Mouse (Mus musculus) kidney, postnatal 0 days (tissue): ENCODE measurements at regions not wholly inside any gene's neighbourhood (a gene's known extent, or its start where the extent isn't known, plus 50 kb on each side); places are given as distances from the start of the nearest gene placed in this dataset.

Experiments
- ATAC-seq: fragments of 200-750 bp; cut with Nextera tagmentation; replicated peaks from 2 replicates; pipeline ENCODE4 v1.8.0; 2017; ENCODE audit warnings: low read depth, moderate number of reproducible peaks, moderate TSS enrichment, moderate library complexity; ENCODE audit not compliant: low FRiP score
- DNase-seq: peaks from one replicate; pipeline ENCODE4 v3.0.0-alpha.2; 2016; ENCODE audit warnings: low spot score
- H3K27ac ChIP-seq: fragments of 300-500 bp; sonication (generic); 2 replicates; pipeline ENCODE4 v1.5.1; 2014; ENCODE audit warnings: mild to moderate bottlenecking
- H3K27me3 ChIP-seq: fragments of 300-500 bp; sonication (generic); 2 replicates; pipeline ENCODE4 v1.6.1; 2014; ENCODE audit warnings: low read length, mixed read lengths; ENCODE audit not compliant: insufficient read depth
- H3K36me3 ChIP-seq: fragments of 300-500 bp; sonication (generic); 2 replicates; pipeline ENCODE4 v1.6.1; 2014; ENCODE audit warnings: low read length, mixed read lengths; ENCODE audit not compliant: insufficient read depth
- H3K4me1 ChIP-seq: fragments of 300-500 bp; sonication (generic); replicated peaks from 2 replicates; pipeline ENCODE4 v1.6.1; 2014; ENCODE audit warnings: antibody characterized with exemption, low read length, mixed read lengths; ENCODE audit not compliant: insufficient read depth
- H3K4me2 ChIP-seq: fragments of 300-500 bp; sonication (generic); 2 replicates; pipeline ENCODE4 v1.6.1; 2014; ENCODE audit warnings: mild to moderate bottlenecking, low read length, moderate library complexity, mixed read lengths
- H3K4me3 ChIP-seq: fragments of 300-500 bp; sonication (generic); replicated peaks from 2 replicates; pipeline ENCODE4 v1.5.1; 2014; ENCODE audit warnings: low read depth, low read length
- H3K9ac ChIP-seq: fragments of 300-500 bp; sonication (generic); 2 replicates; pipeline ENCODE4 v1.6.1; 2014; ENCODE audit warnings: low read depth, low read length
- H3K9me3 ChIP-seq: fragments of 300-500 bp; sonication (generic); replicated peaks from 2 replicates; pipeline ENCODE4 v1.6.1; 2016; ENCODE audit warnings: low read length, inconsistent platforms, mixed read lengths
- CTCF ChIP-seq: IDR thresholded peaks from 2 replicates; pipeline ENCODE4 v1.5.1; 2016; ENCODE audit warnings: antibody characterized with exemption, low read depth, mild to moderate bottlenecking, moderate library complexity
- WGBS: fragments of 180-500 bp; shearing (Covaris S2); extraction: QIAGEN DNeasy Blood & Tissue Kit; methylation state at CpG from one replicate; pipeline ENCODE4 v1.1.7; 2014; 5-methylcytosine and 5-hydroxymethylcytosine counted together

GRCm38 (mm10) chr19:56105452-56106091 is 181.4 kb upstream of the Habp2 start:
- no peaks in the 10 kb centered on the region for H3K36me3 ChIP-seq
- ATAC-seq (0 out of 2 replicates have a peak, but pooled peaks have one; percentile 21), DNase-seq (peak; percentile 70)
- H3K4me1 ChIP-seq: 0 out of 2 replicates have a peak, but pooled peaks cover 4% of the 10 kb centered on the region
- no peak overlapping the region for H3K4me3 ChIP-seq
- no peak overlapping the region for H3K27ac ChIP-seq
- H3K9ac ChIP-seq: 0 out of 2 replicates have a peak overlapping the region, but pooled peaks have one; percentile 18
- TF ChIP-seq CTCF: peak; percentile 26; the same call in 1 of the 2 replicates
- no peaks in the 10 kb centered on the region for H3K27me3 ChIP-seq
- peak overlapping the region; percentile 31 for H3K4me2 ChIP-seq
- WGBS: 15% methylated on average over 23 of the region's 23 CpGs
- no peaks in the 10 kb centered on the region for H3K9me3 ChIP-seq

- no peak for DNase-seq
- Histone ChIP-seq H3K27me3 (no peaks in the 10 kb centered on the region), H3K4me1 (0 out of 2 replicates have a peak, but pooled peaks cover 4% of the 10 kb centered on the region), H3K4me3 (no peak overlapping the region), H3K9ac (no peak overlapping the region), H3K9me3 (no peaks in the 10 kb centered on the region), H3K4me2 (no peak overlapping the region), H3K27ac (no peak overlapping the region), H3K36me3 (no peaks in the 10 kb centered on the region)
- TF ChIP-seq CTCF: no peak
- no peak for ATAC-seq
- 64% methylated on average over 6 of the region's 6 CpGs for WGBS
Measured at GRCm38 (mm10) chr19:56108796-56109195, 178.1 kb upstream of the Habp2 start.

- TF ChIP-seq CTCF: no peak
- H3K27me3 ChIP-seq: no peaks in the 10 kb centered on the region
- DNase-seq (peak; percentile 68), ATAC-seq (no peak)
- no peak overlapping the region for H3K4me3 ChIP-seq
- no peak overlapping the region for H3K9ac ChIP-seq
- H3K36me3 ChIP-seq: no peaks in the 10 kb centered on the region
- no peak overlapping the region for H3K27ac ChIP-seq
- H3K4me2 ChIP-seq: peak overlapping the region; percentile 41
- H3K9me3 ChIP-seq: no peaks in the 10 kb centered on the region
- H3K4me1 ChIP-seq: peaks cover 5% of the 10 kb centered on the region; the same call in 1 of the 2 replicates
- WGBS: 7% methylated on average over 10 of the region's 15 CpGs
Measured at GRCm38 (mm10) chr19:56115552-56116284, 171.2 kb upstream of the Habp2 start.

GRCm38 (mm10) chr19:56116285-56116680 is 170.7 kb upstream of the Habp2 start:
- no peak overlapping the region for H3K27ac ChIP-seq
- WGBS: 30% methylated on average over 7 of the region's 7 CpGs
- no peak for TF ChIP-seq CTCF
- ATAC-seq: no peak
- H3K4me2 ChIP-seq: peak overlapping the region; percentile 41; the same call in 1 of the 2 replicates
- no peaks in the 10 kb centered on the region for H3K36me3 ChIP-seq
- H3K9ac ChIP-seq: no peak overlapping the region
- no peak overlapping the region for H3K4me3 ChIP-seq
- no peaks in the 10 kb centered on the region for H3K27me3 ChIP-seq
- peaks cover 5% of the 10 kb centered on the region; the same call in 1 of the 2 replicates for H3K4me1 ChIP-seq
- no peaks in the 10 kb centered on the region for H3K9me3 ChIP-seq
- DNase-seq: peak; percentile 42

- no peak for DNase-seq
Measured at GRCm38 (mm10) chr19:56120723-56121122, 166.2 kb upstream of the Habp2 start.

GRCm38 (mm10) chr19:56122186-56122585 is 164.8 kb upstream of the Habp2 start:
- ATAC-seq: no peak
- H3K27me3 ChIP-seq: no peaks in the 10 kb centered on the region
- H3K36me3 ChIP-seq: no peaks in the 10 kb centered on the region
- WGBS: 82% methylated on average over 5 of the region's 5 CpGs
- H3K4me1 ChIP-seq: no peaks in the 10 kb centered on the region
- DNase-seq: no peak
- H3K9me3 ChIP-seq: no peaks in the 10 kb centered on the region
- H3K27ac ChIP-seq: no peak overlapping the region
- H3K4me2 ChIP-seq: no peak overlapping the region
- no peak for TF ChIP-seq CTCF
- H3K9ac ChIP-seq: no peak overlapping the region
- no peak overlapping the region for H3K4me3 ChIP-seq

More at GRCm38 (mm10) chr19:56120723-56121122, 166.2 kb upstream of the Habp2 start:
- Histone ChIP-seq H3K27ac (no peak overlapping the region), H3K36me3 (no peaks in the 10 kb centered on the region), H3K9me3 (no peaks in the 10 kb centered on the region), H3K4me2 (no peak overlapping the region), H3K27me3 (no peaks in the 10 kb centered on the region), H3K9ac (no peak overlapping the region), H3K4me3 (no peak overlapping the region), H3K4me1 (no peaks in the 10 kb centered on the region)
- no peak for TF ChIP-seq CTCF
- 88% methylated on average over 7 of the region's 7 CpGs for WGBS
- ATAC-seq: no peak
